Mouse (Mus musculus) intestine, embryonic 16.5 days (tissue): ENCODE results near the gene Myadm. TPM values are rescaled to one million over a fixed set of nuclear protein-coding genes. Genes with fewer than 3 reads are reported as not detected.

Experiments
- ATAC-seq: fragments of 200-750 bp; cut with Nextera tagmentation; 2 replicates; pipeline ENCODE4 v1.8.0; 2017; ENCODE audit warnings: moderate TSS enrichment, moderate library complexity
- H3K27ac ChIP-seq: fragments of 300-500 bp; sonication (generic); 2 replicates; pipeline ENCODE4 v1.5.1; 2014; ENCODE audit warnings: mild to moderate bottlenecking, low read length
- H3K27me3 ChIP-seq: fragments of 300-500 bp; sonication (generic); replicated peaks from 2 replicates; pipeline ENCODE4 v1.6.1; 2014; ENCODE audit warnings: low read length, control low read depth, mixed read lengths; ENCODE audit not compliant: control insufficient read depth, insufficient read depth
- H3K36me3 ChIP-seq: fragments of 300-500 bp; sonication (generic); 2 replicates; pipeline ENCODE4 v1.6.1; 2014; ENCODE audit warnings: low read length, control low read depth; ENCODE audit not compliant: control insufficient read depth, insufficient read depth
- H3K4me1 ChIP-seq: fragments of 300-500 bp; sonication (generic); 2 replicates; pipeline ENCODE4 v1.6.1; 2014; ENCODE audit warnings: low read length, control low read depth, mixed read lengths; ENCODE audit not compliant: control insufficient read depth, insufficient read depth
- H3K4me2 ChIP-seq: fragments of 300-500 bp; sonication (generic); 2 replicates; pipeline ENCODE4 v1.6.1; 2014; ENCODE audit warnings: low read depth, low read length, control low read depth
- H3K4me3 ChIP-seq: fragments of 300-500 bp; sonication (generic); 2 replicates; pipeline ENCODE4 v1.5.1; 2014; ENCODE audit warnings: mild to moderate bottlenecking, low read length
- H3K9ac ChIP-seq: fragments of 300-500 bp; sonication (generic); 2 replicates; pipeline ENCODE4 v1.6.1; 2014; ENCODE audit warnings: low read depth, low read length
- H3K9me3 ChIP-seq: fragments of 300-500 bp; sonication (generic); 2 replicates; pipeline ENCODE4 v1.6.1; 2016; ENCODE audit warnings: low read length, control low read depth; ENCODE audit not compliant: control insufficient read depth
- WGBS: fragments of 180-500 bp; shearing (Covaris S2); extraction: QIAGEN DNeasy Blood & Tissue Kit; methylation state at CpG from one replicate; pipeline ENCODE4 v1.1.7; 2014; 5-methylcytosine and 5-hydroxymethylcytosine counted together
- polyA plus RNA-seq: library from polyadenylated mRNA; unstranded; fragments of >200 nt; fragmentation: Nextera tagmentation; extraction: Ambion mirVana; gene quantifications from 2 replicates; pipeline ENCODE4 v1.2.1, GENCODE M21; 2015

Gene Myadm
- polyA plus RNA-seq: 141 and 148 TPM in 2 replicates

DNA sequence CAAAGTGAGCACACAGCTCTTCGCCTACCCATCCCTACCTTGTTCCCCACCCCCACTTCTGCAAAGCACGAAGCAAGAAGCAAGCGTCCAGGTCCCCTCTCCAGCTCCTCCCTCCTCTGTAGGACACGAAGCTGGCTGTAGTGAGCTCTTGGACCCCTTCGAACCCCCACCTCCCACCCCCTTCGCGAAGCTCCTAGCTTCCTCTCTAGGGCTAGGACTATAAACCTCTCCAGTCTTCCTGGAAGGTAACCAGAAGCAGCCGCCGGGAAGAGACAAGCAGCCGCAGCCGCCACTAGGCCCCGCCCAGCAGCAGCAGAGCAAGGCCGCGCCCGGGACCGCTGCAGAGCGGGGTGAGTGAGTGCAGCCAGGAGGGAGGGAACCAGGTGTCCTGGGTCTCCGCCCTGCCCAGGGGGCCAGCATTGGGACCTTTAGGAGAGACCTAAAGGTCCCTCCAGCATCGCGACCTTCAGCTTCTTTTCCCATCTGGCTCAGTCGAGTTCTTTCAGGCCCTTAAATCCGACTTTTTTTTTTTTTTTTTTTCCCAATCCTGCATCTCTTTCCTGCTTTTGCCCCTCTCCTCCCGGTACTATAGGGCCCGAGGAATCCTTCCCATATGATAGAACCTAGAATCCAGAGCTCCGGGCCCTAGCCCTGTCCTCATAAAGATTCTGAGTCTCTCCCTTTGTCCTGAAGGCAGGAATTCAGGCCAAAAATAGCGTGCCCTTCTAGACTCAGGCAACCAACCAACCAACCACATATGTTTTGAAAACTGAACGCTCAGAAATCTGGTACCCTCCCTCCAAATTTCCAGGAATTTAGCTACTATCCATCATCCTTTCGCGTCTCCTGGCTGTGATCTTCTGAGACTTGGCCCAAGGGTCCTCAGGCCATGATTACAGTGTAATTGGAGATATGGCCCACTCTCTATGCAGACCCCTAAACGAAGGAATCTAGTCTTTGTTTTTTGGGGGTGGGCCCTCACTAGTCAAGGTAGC lies at the start of gene Myadm, which contains the start of gene Prkcg:
Gene Myadm, plus strand, starts transcription at position 105 of the 995 bp plus-strand sequence.
Gene Prkcg, plus strand, starts transcription at position 204 of the 995 bp plus-strand sequence.
- peak within 1 kb of the TSS; percentile 54 for H3K4me3 ChIP-seq
- H3K27ac ChIP-seq: peak within 1 kb of the TSS; percentile 94
- 0 out of 2 replicates have a peak, but pooled peaks cover 4% of the 10 kb centered on the region for H3K36me3 ChIP-seq
- H3K4me2 ChIP-seq: peak within 1 kb of the TSS; percentile 69
- H3K27me3 ChIP-seq: no peaks in the 10 kb centered on the region
- H3K9ac ChIP-seq: peak within 1 kb of the TSS; percentile 76
- no peaks in the 10 kb centered on the region for H3K9me3 ChIP-seq
- 2% methylated on average over 30 of the region's 30 CpGs for WGBS
- H3K4me1 ChIP-seq: peaks cover 23% of the 10 kb centered on the region
- peak; percentile 52 for ATAC-seq

DNA sequence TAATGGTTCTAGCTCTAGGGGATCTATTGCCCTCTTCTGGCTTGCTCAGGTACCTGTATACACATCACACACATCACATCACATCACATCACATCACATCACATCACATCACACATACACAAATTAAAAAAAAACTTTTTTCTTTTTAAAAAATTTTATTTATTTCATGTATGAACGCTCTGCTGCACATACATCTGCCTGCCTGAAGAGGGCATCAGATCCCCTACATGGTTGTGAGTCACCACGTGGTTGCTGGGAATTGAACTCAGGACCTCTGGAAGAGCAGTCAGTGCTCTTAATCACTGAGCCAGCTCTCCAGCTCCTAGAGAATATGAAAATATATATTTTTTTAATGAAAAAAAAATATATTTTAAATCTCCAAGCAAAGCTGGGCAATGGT lies 49.7 kb upstream of the Myadm start:
- 73% methylated on average over 2 of the region's 2 CpGs for WGBS
- no peak overlapping the region for H3K9ac ChIP-seq
- no peaks in the 10 kb centered on the region for H3K9me3 ChIP-seq
- H3K4me3 ChIP-seq: no peak overlapping the region
- no peak overlapping the region for H3K27ac ChIP-seq
- no peak for ATAC-seq
- no peaks in the 10 kb centered on the region for H3K4me1 ChIP-seq
- H3K27me3 ChIP-seq: no peaks in the 10 kb centered on the region
- no peak overlapping the region for H3K4me2 ChIP-seq
- H3K36me3 ChIP-seq: no peaks in the 10 kb centered on the region

DNA sequence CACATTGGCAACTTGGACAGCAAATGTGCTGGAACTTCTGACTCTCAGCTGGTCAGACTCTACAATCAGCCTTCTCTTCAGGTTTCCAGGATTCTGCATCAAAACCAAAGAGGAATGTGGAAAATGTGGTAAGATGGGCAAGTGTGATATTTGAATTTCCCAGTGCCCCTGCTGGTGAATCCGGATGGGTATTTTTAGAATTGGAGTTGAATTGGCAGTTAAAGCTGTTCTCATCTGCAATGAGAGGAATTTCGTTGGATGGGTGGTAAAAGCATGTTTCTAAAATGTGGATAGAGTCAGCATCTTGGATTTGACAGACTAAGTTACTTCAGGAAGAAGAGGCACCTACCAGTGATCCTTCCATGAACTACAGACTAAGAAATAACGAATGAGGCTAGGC lies 28.2 kb upstream of the Myadm start:
- no peak overlapping the region for H3K27ac ChIP-seq
- peaks cover 2% of the 10 kb centered on the region; the same call in 1 of the 2 replicates for H3K27me3 ChIP-seq
- no peaks in the 10 kb centered on the region for H3K36me3 ChIP-seq
- H3K4me2 ChIP-seq: no peak overlapping the region
- no peaks in the 10 kb centered on the region for H3K4me1 ChIP-seq
- H3K9ac ChIP-seq: no peak overlapping the region
- H3K4me3 ChIP-seq: no peak overlapping the region
- 65% methylated on average over 3 of the region's 3 CpGs for WGBS
- ATAC-seq: no peak
- no peaks in the 10 kb centered on the region for H3K9me3 ChIP-seq

DNA sequence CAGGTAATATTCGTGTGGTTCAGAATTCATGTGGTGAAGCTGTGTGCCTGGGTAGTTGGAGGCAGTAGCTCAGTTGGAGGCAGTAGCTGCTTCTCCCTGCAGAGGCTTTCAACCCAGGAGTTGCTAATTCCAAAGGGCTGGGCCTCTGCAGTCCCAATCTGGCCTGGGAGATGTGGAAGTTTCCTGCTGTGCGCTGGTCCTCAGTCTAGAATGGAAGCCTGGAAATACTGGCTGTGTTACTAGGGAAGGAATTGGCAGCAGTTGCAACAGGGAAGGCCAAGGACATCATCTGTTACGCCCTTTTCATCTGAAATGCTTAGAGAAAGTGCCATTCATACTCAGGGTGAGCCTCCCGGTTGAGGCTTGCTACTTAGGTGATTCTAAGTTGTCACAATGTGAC lies 27.4 kb upstream of the Myadm start:
- H3K36me3 ChIP-seq: no peaks in the 10 kb centered on the region
- WGBS: 67% methylated on average over 4 of the region's 4 CpGs
- H3K4me1 ChIP-seq: no peaks in the 10 kb centered on the region
- H3K27me3 ChIP-seq: peaks cover 2% of the 10 kb centered on the region; the same call in 1 of the 2 replicates
- H3K27ac ChIP-seq: no peak overlapping the region
- ATAC-seq: no peak
- no peak overlapping the region for H3K4me3 ChIP-seq
- no peak overlapping the region for H3K4me2 ChIP-seq
- H3K9me3 ChIP-seq: no peaks in the 10 kb centered on the region
- no peak overlapping the region for H3K9ac ChIP-seq

DNA sequence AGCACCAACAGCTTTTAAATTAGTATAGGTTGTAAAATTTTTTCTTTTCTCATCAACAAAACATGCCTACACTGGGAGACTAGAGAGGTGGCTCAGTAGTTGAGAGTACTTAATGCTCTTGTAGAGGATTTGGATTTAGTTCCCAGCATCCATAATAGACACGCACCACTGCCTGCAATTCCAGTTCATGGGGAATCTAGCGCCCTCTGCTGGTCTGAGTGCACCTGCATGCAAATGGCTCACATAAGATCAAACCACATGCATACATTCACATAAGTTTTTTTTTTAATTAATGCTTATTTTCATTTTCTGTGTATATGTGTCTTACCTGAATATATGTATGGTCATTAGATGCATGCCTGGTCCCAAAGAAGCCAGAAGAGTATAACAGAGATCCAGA lies 26.1 kb upstream of the Myadm start:
- 35% methylated on average over 2 of the region's 2 CpGs for WGBS
- Histone ChIP-seq H3K9me3 (no peaks in the 10 kb centered on the region), H3K4me1 (0 out of 2 replicates have a peak, but pooled peaks cover 1% of the 10 kb centered on the region), H3K36me3 (no peaks in the 10 kb centered on the region), H3K9ac (no peak overlapping the region), H3K4me3 (no peak overlapping the region), H3K27ac (no peak overlapping the region), H3K4me2 (no peak overlapping the region), H3K27me3 (peaks cover 2% of the 10 kb centered on the region; the same call in 1 of the 2 replicates)
- ATAC-seq: no peak

DNA sequence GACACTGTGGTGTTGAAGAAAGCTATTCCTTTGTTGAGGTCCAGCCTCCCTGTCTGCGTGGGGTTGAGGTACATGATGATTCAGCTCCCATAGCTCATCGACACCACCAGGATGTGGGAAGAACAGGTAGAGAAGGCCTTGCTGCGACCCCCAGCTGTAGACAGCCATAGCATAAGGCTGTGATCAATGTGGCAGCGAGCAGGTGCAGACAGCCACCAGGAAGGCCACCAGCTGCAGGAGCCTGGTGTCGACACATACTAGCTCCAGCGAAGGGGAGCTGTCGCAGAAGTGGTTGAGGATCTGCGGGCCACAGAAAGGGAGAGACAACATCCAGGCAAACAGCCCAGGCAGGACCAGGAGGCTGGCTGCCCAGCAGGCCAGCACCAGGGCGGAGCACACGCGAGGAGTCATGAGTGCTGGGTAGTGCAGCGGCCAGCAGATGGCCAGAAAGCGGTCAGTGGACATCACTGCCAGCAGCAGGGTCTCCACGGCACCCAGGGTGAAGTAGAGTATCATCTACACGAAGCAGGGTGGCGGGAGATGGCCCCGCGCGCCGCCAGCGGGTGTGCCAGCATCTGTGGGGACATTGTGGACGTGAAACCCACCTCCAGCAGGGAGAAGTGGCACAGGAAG lies 24.4 kb upstream of the Myadm start:
- ATAC-seq: no peak
- WGBS: 30% methylated on average over 22 of the region's 22 CpGs
- Histone ChIP-seq H3K9me3 (no peaks in the 10 kb centered on the region), H3K4me2 (peak overlapping the region; percentile 43), H3K27me3 (peaks cover 2% of the 10 kb centered on the region; the same call in 1 of the 2 replicates), H3K4me1 (0 out of 2 replicates have a peak, but pooled peaks cover 3% of the 10 kb centered on the region), H3K27ac (no peak overlapping the region), H3K9ac (peak overlapping the region; percentile 40), H3K36me3 (no peaks in the 10 kb centered on the region), H3K4me3 (peak overlapping the region; percentile 19; the same call in 1 of the 2 replicates)

DNA sequence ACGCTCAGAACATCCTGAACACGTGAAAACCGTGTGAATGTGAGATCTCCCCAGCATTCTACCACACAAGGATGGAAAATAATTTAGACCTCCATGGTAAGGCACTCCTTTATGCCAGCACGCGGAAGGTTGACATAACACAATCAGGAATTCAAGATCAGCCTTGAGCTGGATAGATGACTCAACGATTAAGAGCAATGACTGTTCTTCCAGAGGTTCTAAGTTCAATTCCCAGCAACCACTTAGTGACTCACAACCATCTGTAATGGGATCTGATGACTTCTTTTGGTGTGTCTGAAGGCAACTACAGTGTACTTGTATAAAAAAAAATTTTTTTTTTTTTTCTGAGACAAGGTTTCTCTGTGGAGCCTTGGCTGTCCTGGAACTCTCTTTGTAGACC lies 23.6 kb upstream of the Myadm start:
- H3K27ac ChIP-seq: no peak overlapping the region
- WGBS: 54% methylated on average over 6 of the region's 6 CpGs
- no peak overlapping the region for H3K4me2 ChIP-seq
- 0 out of 2 replicates have a peak, but pooled peaks cover 3% of the 10 kb centered on the region for H3K4me1 ChIP-seq
- H3K36me3 ChIP-seq: no peaks in the 10 kb centered on the region
- H3K9ac ChIP-seq: no peak overlapping the region
- no peak overlapping the region for H3K4me3 ChIP-seq
- no peaks in the 10 kb centered on the region for H3K9me3 ChIP-seq
- H3K27me3 ChIP-seq: peaks cover 2% of the 10 kb centered on the region; the same call in 1 of the 2 replicates
- ATAC-seq: no peak

DNA sequence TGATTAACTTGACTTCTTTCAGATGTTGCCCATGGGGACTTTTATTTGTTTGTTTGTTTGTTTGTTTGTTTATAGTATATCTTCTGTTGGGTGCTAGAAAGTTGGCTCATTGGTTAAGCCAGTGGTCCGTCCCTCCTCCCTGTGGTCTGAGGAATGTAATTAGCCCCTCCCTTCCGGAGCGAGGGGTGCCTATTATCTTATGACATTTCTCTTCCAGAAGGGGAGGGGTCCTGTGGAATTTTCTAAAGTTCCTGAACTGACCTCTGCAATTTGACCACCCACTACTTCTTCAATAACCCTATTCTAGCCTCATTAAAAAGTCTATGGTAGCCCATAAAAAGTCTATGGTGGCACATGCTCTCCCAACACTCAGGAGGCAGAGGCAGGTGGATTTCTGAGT lies 21.6 kb upstream of the Myadm start:
- Histone ChIP-seq H3K4me1 (0 out of 2 replicates have a peak, but pooled peaks cover 3% of the 10 kb centered on the region), H3K9me3 (no peaks in the 10 kb centered on the region), H3K27me3 (peaks cover 2% of the 10 kb centered on the region; the same call in 1 of the 2 replicates), H3K36me3 (no peaks in the 10 kb centered on the region), H3K4me3 (no peak overlapping the region), H3K9ac (no peak overlapping the region), H3K4me2 (no peak overlapping the region), H3K27ac (no peak overlapping the region)
- ATAC-seq: no peak
- WGBS: 77% methylated on average over 3 of the region's 3 CpGs

DNA sequence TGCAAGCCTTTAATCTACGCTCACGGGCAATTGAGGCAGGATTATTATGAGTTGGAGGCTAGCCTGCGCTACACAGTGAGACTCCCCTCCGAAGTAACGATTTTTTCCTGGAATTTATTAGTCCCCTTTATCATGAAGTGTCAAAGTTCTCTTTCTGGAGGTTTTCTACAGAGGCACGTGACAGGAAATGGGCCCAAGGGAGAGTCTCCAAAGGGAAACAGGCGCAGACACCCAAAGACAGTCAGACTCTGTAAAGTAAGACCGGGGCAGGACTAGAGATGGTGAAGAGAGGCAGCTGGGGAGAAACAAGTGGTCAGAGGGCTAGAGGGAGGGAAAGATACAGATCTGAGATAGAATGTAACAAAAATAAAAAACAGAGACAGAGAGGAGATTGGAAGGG lies 21.0 kb upstream of the Myadm start:
- Histone ChIP-seq H3K4me3 (no peak overlapping the region), H3K9ac (no peak overlapping the region), H3K36me3 (no peaks in the 10 kb centered on the region), H3K27ac (no peak overlapping the region), H3K27me3 (peaks cover 2% of the 10 kb centered on the region; the same call in 1 of the 2 replicates), H3K9me3 (no peaks in the 10 kb centered on the region), H3K4me1 (0 out of 2 replicates have a peak, but pooled peaks cover 3% of the 10 kb centered on the region), H3K4me2 (no peak overlapping the region)
- ATAC-seq: peak; percentile 62
- 54% methylated on average over 8 of the region's 8 CpGs for WGBS
